Mouse (Mus musculus) neural tube, embryonic 11.5 days (tissue): ENCODE data around the gene Deup1. TPM values are rescaled to one million over a fixed set of nuclear protein-coding genes. Genes with fewer than 3 reads are reported as not detected.

Experiments used
- ATAC-seq: fragments of 200-750 bp; cut with Nextera tagmentation; 2 replicates; pipeline ENCODE4 v1.8.0; 2017; ENCODE audit warnings: moderate number of reproducible peaks, mild to moderate bottlenecking, moderate TSS enrichment, moderate library complexity; ENCODE audit not compliant: insufficient read depth, low FRiP score, low TSS enrichment
- DNase-seq: peaks from one replicate; pipeline ENCODE4 v3.0.0-alpha.2; 2015; ENCODE audit warnings: low spot score
- H3K27ac ChIP-seq: fragments of 300-500 bp; sonication (generic); 2 replicates; pipeline ENCODE4 v1.5.1; 2014; ENCODE audit warnings: low read depth, mild to moderate bottlenecking, low read length
- H3K27me3 ChIP-seq: fragments of 300-500 bp; sonication (generic); 2 replicates; pipeline ENCODE4 v1.6.1; 2014; ENCODE audit warnings: mild to moderate bottlenecking, low read length, mixed read lengths; ENCODE audit not compliant: control insufficient read depth, insufficient read depth
- H3K36me3 ChIP-seq: fragments of 300-500 bp; sonication (generic); 2 replicates; pipeline ENCODE4 v1.6.1; 2014; ENCODE audit warnings: mild to moderate bottlenecking, low read length, moderate library complexity, mixed read lengths; ENCODE audit not compliant: control insufficient read depth, insufficient read depth
- H3K4me1 ChIP-seq: fragments of 300-500 bp; sonication (generic); 2 replicates; pipeline ENCODE4 v1.6.1; 2014; ENCODE audit warnings: low read length, mixed read lengths; ENCODE audit not compliant: control insufficient read depth, insufficient read depth
- H3K4me2 ChIP-seq: fragments of 300-500 bp; sonication (generic); 2 replicates; pipeline ENCODE4 v1.6.1; 2014; ENCODE audit warnings: low read depth, mild to moderate bottlenecking, moderate library complexity
- H3K4me3 ChIP-seq: fragments of 300-500 bp; sonication (generic); 2 replicates; pipeline ENCODE4 v1.5.1; 2014; ENCODE audit warnings: low read depth, low read length
- H3K9ac ChIP-seq: fragments of 300-500 bp; sonication (generic); 2 replicates; pipeline ENCODE4 v1.6.1; 2014; ENCODE audit warnings: mild to moderate bottlenecking, low read length
- H3K9me3 ChIP-seq: fragments of 300-500 bp; sonication (generic); 2 replicates; pipeline ENCODE4 v1.6.1; 2016; ENCODE audit warnings: low read length; ENCODE audit not compliant: control insufficient read depth
- WGBS: fragments of 180-500 bp; shearing (Covaris S2); extraction: QIAGEN DNeasy Blood & Tissue Kit; methylation state at CpG from one replicate; pipeline ENCODE4 v1.1.7; 2014; 5-methylcytosine and 5-hydroxymethylcytosine counted together
- polyA plus RNA-seq: library from polyadenylated mRNA; unstranded; fragments of >200 nt; fragmentation: Nextera tagmentation; extraction: Ambion mirVana; gene quantifications from 2 replicates; pipeline ENCODE4 v1.2.1, GENCODE M21; 2014

Deup1 gene
- polyA plus RNA-seq, 1 experiment from 2014 or later = 0.08 TPM

GRCm38 (mm10) chr9:15600859-15601540 is 26.7 kb downstream of the Deup1 start:
- ATAC-seq (no peak), DNase-seq (no peak)
- Histone ChIP-seq H3K4me3 (no peak overlapping the region), H3K4me1 (no peaks in the 10 kb centered on the region), H3K36me3 (no peaks in the 10 kb centered on the region), H3K9me3 (no peaks in the 10 kb centered on the region), H3K27ac (no peak overlapping the region), H3K4me2 (no peak overlapping the region), H3K27me3 (no peaks in the 10 kb centered on the region), H3K9ac (no peak overlapping the region)
- WGBS = 71% methylated on average over 5 of the region's 5 CpGs

- WGBS = 73% methylated on average over 6 of the region's 6 CpGs
- no peak for DNase-seq
These were observed 27.4 kb downstream of the Deup1 start for GRCm38 (mm10) chr9:15600156-15600858.

GRCm38 (mm10) chr9:15596598-15596997 is 31.1 kb downstream of the Deup1 start:
- Histone ChIP-seq H3K9ac (no peak overlapping the region), H3K9me3 (no peaks in the 10 kb centered on the region), H3K36me3 (no peaks in the 10 kb centered on the region), H3K27ac (no peak overlapping the region), H3K4me2 (no peak overlapping the region), H3K4me3 (no peak overlapping the region), H3K4me1 (peaks cover 3% of the 10 kb centered on the region; the same call in 1 of the 2 replicates), H3K27me3 (no peaks in the 10 kb centered on the region)
- no peak for DNase-seq
- ATAC-seq = no peak
- 69% methylated on average over 4 of the region's 4 CpGs for WGBS

More at GRCm38 (mm10) chr9:15600156-15600858, 27.4 kb downstream of the Deup1 start:
- H3K4me2 ChIP-seq = no peak overlapping the region
- no peak overlapping the region for H3K4me3 ChIP-seq
- H3K36me3 ChIP-seq = no peaks in the 10 kb centered on the region
- H3K4me1 ChIP-seq = no peaks in the 10 kb centered on the region
- no peak for ATAC-seq
- H3K9ac ChIP-seq = no peak overlapping the region
- H3K27ac ChIP-seq = no peak overlapping the region
- no peaks in the 10 kb centered on the region for H3K9me3 ChIP-seq
- H3K27me3 ChIP-seq = no peaks in the 10 kb centered on the region

- Histone ChIP-seq H3K36me3 (no peaks in the 10 kb centered on the region), H3K4me1 (peaks cover 3% of the 10 kb centered on the region; the same call in 1 of the 2 replicates), H3K27ac (no peak overlapping the region), H3K4me3 (no peak overlapping the region), H3K9me3 (no peaks in the 10 kb centered on the region), H3K4me2 (no peak overlapping the region), H3K9ac (no peak overlapping the region), H3K27me3 (no peaks in the 10 kb centered on the region)
- 91% methylated on average over 4 of the region's 4 CpGs for WGBS
- no peak for DNase-seq
- ATAC-seq = no peak
These were observed 33.6 kb downstream of the Deup1 start for GRCm38 (mm10) chr9:15594148-15594547.

- Histone ChIP-seq H3K27ac (no peak overlapping the region), H3K27me3 (no peaks in the 10 kb centered on the region), H3K9ac (no peak overlapping the region), H3K36me3 (no peaks in the 10 kb centered on the region), H3K4me1 (no peaks in the 10 kb centered on the region), H3K4me3 (no peak overlapping the region), H3K4me2 (no peak overlapping the region), H3K9me3 (no peaks in the 10 kb centered on the region)
- DNase-seq (no peak), ATAC-seq (no peak)
- 59% methylated on average over 6 of the region's 6 CpGs for WGBS
These were observed 40.4 kb downstream of the Deup1 start for GRCm38 (mm10) chr9:15587157-15587854.

GRCm38 (mm10) chr9:15585956-15586355 is 41.8 kb downstream of the Deup1 start:
- no peaks in the 10 kb centered on the region for H3K27me3 ChIP-seq
- H3K4me3 ChIP-seq = no peak overlapping the region
- H3K9me3 ChIP-seq = no peaks in the 10 kb centered on the region
- no peaks in the 10 kb centered on the region for H3K4me1 ChIP-seq
- DNase-seq (no peak), ATAC-seq (no peak)
- H3K9ac ChIP-seq = no peak overlapping the region
- no peak overlapping the region for H3K4me2 ChIP-seq
- no peaks in the 10 kb centered on the region for H3K36me3 ChIP-seq
- WGBS = 91% methylated on average over 1 of the region's 1 CpGs
- no peak overlapping the region for H3K27ac ChIP-seq

- H3K27me3 ChIP-seq = no peaks in the 10 kb centered on the region
- no peaks in the 10 kb centered on the region for H3K9me3 ChIP-seq
- WGBS = 83% methylated on average over 9 of the region's 9 CpGs
- DNase-seq (no peak), ATAC-seq (no peak)
- H3K36me3 ChIP-seq = no peaks in the 10 kb centered on the region
- H3K4me3 ChIP-seq = no peak overlapping the region
- H3K9ac ChIP-seq = no peak overlapping the region
- H3K4me1 ChIP-seq = no peaks in the 10 kb centered on the region
- H3K27ac ChIP-seq = no peak overlapping the region
- H3K4me2 ChIP-seq = no peak overlapping the region
These were observed 43.5 kb downstream of the Deup1 start for GRCm38 (mm10) chr9:15584209-15584608.

- Histone ChIP-seq H3K27me3 (no peaks in the 10 kb centered on the region), H3K27ac (no peak overlapping the region), H3K36me3 (no peaks in the 10 kb centered on the region), H3K4me2 (no peak overlapping the region), H3K4me1 (no peaks in the 10 kb centered on the region), H3K9ac (no peak overlapping the region), H3K9me3 (no peaks in the 10 kb centered on the region), H3K4me3 (no peak overlapping the region)
- ATAC-seq (no peak), DNase-seq (no peak)
- 93% methylated on average over 5 of the region's 5 CpGs for WGBS
These were observed 45.7 kb downstream of the Deup1 start for GRCm38 (mm10) chr9:15582026-15582425.
